Mouse (Mus musculus) heart, embryonic 15.5 days (tissue): Measurements from ENCODE around the gene Csnk1e. TPM values are rescaled to one million over a fixed set of nuclear protein-coding genes. Genes with fewer than 3 reads are reported as not detected.

ENCODE experiments used
- ATAC-seq: fragments of 200-750 bp; cut with Nextera tagmentation; replicated peaks from 2 replicates; pipeline ENCODE4 v1.8.0; 2017; ENCODE audit warnings: low read depth, moderate TSS enrichment; ENCODE audit not compliant: insufficient number of reproducible peaks, insufficient read depth, low FRiP score
- H3K27ac ChIP-seq: fragments of 300-500 bp; sonication (generic); 2 replicates; pipeline ENCODE4 v1.5.1; 2015; ENCODE audit warnings: mild to moderate bottlenecking, inconsistent platforms
- H3K27me3 ChIP-seq: fragments of 300-500 bp; sonication (generic); 2 replicates; pipeline ENCODE4 v1.6.1; 2015; ENCODE audit warnings: inconsistent platforms
- H3K36me3 ChIP-seq: fragments of 300-500 bp; sonication (generic); 2 replicates; pipeline ENCODE4 v1.6.1; 2015; ENCODE audit warnings: mild to moderate bottlenecking, inconsistent platforms
- H3K4me1 ChIP-seq: fragments of 300-500 bp; sonication (generic); replicated peaks from 2 replicates; pipeline ENCODE4 v1.6.1; 2015; ENCODE audit warnings: inconsistent platforms
- H3K4me2 ChIP-seq: fragments of 300-500 bp; sonication (generic); 2 replicates; pipeline ENCODE4 v1.6.1; 2015; ENCODE audit warnings: inconsistent platforms, mild to moderate bottlenecking, moderate library complexity
- H3K4me3 ChIP-seq: fragments of 300-500 bp; sonication (generic); 2 replicates; pipeline ENCODE4 v1.5.1; 2015; ENCODE audit warnings: mild to moderate bottlenecking, inconsistent platforms
- H3K9ac ChIP-seq: fragments of 300-500 bp; sonication (generic); 2 replicates; pipeline ENCODE4 v1.6.1; 2015; ENCODE audit warnings: mild to moderate bottlenecking, inconsistent platforms
- H3K9me3 ChIP-seq: fragments of 300-500 bp; sonication (generic); replicated peaks from 2 replicates; pipeline ENCODE4 v1.6.1; 2016; ENCODE audit warnings: inconsistent platforms
- WGBS: fragments of 180-500 bp; shearing (Covaris S2); methylation state at CpG from one replicate; pipeline ENCODE4 v1.1.7; 2015; ENCODE audit warnings: mixed read lengths; 5-methylcytosine and 5-hydroxymethylcytosine counted together
- polyA plus RNA-seq: library from polyadenylated mRNA; unstranded; fragments of >200 nt; fragmentation: Nextera tagmentation; extraction: Ambion mirVana; gene quantifications from 2 replicates; pipeline ENCODE4 v1.2.1, GENCODE M21; 2015

Csnk1e gene
- polyA plus RNA-seq, 1 experiment from 2014 or later: 74.9 TPM

GRCm38 (mm10) chr15:79442961-79443518, 12.3 kb downstream of the Csnk1e start:
- WGBS: 82% methylated on average over 9 of the region's 9 CpGs
- no peak for ATAC-seq
- no peak overlapping the region for H3K9ac ChIP-seq
- H3K27me3 ChIP-seq: no peaks in the 10 kb centered on the region
- 0 out of 2 replicates have a peak, but pooled peaks cover 4% of the 10 kb centered on the region for H3K36me3 ChIP-seq
- H3K4me1 ChIP-seq: peaks cover 51% of the 10 kb centered on the region
- no peaks in the 10 kb centered on the region for H3K9me3 ChIP-seq
- peak overlapping the region; percentile 70; the same call in 1 of the 2 replicates for H3K4me2 ChIP-seq
- no peak overlapping the region for H3K27ac ChIP-seq
- no peak overlapping the region for H3K4me3 ChIP-seq

GRCm38 (mm10) chr15:79442257-79442611, 13.1 kb downstream of the Csnk1e start:
- 5% methylated on average over 6 of the region's 6 CpGs for whole genome bisulfite sequencing
- H3K27me3 ChIP-seq: no peaks in the 10 kb centered on the region
- H3K4me1 ChIP-seq: peaks cover 59% of the 10 kb centered on the region
- peak overlapping the region; percentile 97 for H3K9ac ChIP-seq
- 0 out of 2 replicates have a peak, but pooled peaks have one; percentile 3 for ATAC-seq
- no peaks in the 10 kb centered on the region for H3K9me3 ChIP-seq
- H3K36me3 ChIP-seq: peaks cover 11% of the 10 kb centered on the region; the same call in 1 of the 2 replicates
- H3K4me3 ChIP-seq: peak overlapping the region; percentile 93
- peak overlapping the region; percentile 70 for H3K4me2 ChIP-seq
- H3K27ac ChIP-seq: peak overlapping the region; percentile 97

GRCm38 (mm10) chr15:79441331-79442256, 13.8 kb downstream of the Csnk1e start:
- no peaks in the 10 kb centered on the region for H3K9me3 ChIP-seq
- 0% methylated on average over 77 of the region's 107 CpGs for WGBS

GRCm38 (mm10) chr15:79440651-79441330, 14.6 kb downstream of the Csnk1e start:
- Histone ChIP-seq H3K9me3 (no peaks in the 10 kb centered on the region), H3K4me1 (peaks cover 71% of the 10 kb centered on the region), H3K27me3 (no peaks in the 10 kb centered on the region), H3K27ac (peak overlapping the region; percentile 97), H3K36me3 (peaks cover 12% of the 10 kb centered on the region; the same call in 1 of the 2 replicates), H3K9ac (peak overlapping the region; percentile 97), H3K4me3 (peak overlapping the region; percentile 93), H3K4me2 (peak overlapping the region; percentile 70)
- 22% methylated on average over 11 of the region's 11 CpGs for WGBS
- no peak for ATAC-seq

More at GRCm38 (mm10) chr15:79441331-79442256, 13.8 kb downstream of the Csnk1e start:
- Histone ChIP-seq H3K4me3 (peak overlapping the region; percentile 93), H3K27me3 (no peaks in the 10 kb centered on the region), H3K27ac (peak overlapping the region; percentile 97), H3K4me2 (peak overlapping the region; percentile 70), H3K9ac (peak overlapping the region; percentile 97), H3K4me1 (peaks cover 65% of the 10 kb centered on the region), H3K36me3 (peaks cover 12% of the 10 kb centered on the region; the same call in 1 of the 2 replicates)
- peak; percentile 61 for ATAC-seq

- no peak for ATAC-seq
- H3K27me3 ChIP-seq: no peaks in the 10 kb centered on the region
- H3K36me3 ChIP-seq: peaks cover 12% of the 10 kb centered on the region; the same call in 1 of the 2 replicates
- peak overlapping the region; percentile 97 for H3K27ac ChIP-seq
- H3K4me3 ChIP-seq: peak overlapping the region; percentile 93
- 58% methylated on average over 4 of the region's 4 CpGs for WGBS
- no peaks in the 10 kb centered on the region for H3K9me3 ChIP-seq
- peak overlapping the region; percentile 70 for H3K4me2 ChIP-seq
- peak overlapping the region; percentile 97; the same call in 1 of the 2 replicates for H3K9ac ChIP-seq
- H3K4me1 ChIP-seq: peaks cover 76% of the 10 kb centered on the region
Measured at GRCm38 (mm10) chr15:79440223-79440622, 15.1 kb downstream of the Csnk1e start.

- Histone ChIP-seq H3K36me3 (peaks cover 18% of the 10 kb centered on the region; the same call in 1 of the 2 replicates), H3K27ac (peak overlapping the region; percentile 54; the same call in 1 of the 2 replicates), H3K4me3 (no peak overlapping the region), H3K9me3 (no peaks in the 10 kb centered on the region), H3K4me2 (peak overlapping the region; percentile 70), H3K9ac (0 out of 2 replicates have a peak overlapping the region, but pooled peaks have one; percentile 32), H3K4me1 (peaks cover 84% of the 10 kb centered on the region), H3K27me3 (no peaks in the 10 kb centered on the region)
- 60% methylated on average over 4 of the region's 4 CpGs for WGBS
- ATAC-seq: no peak
Measured at GRCm38 (mm10) chr15:79439386-79439785, 16.0 kb downstream of the Csnk1e start.

GRCm38 (mm10) chr15:79438816-79439215, 16.6 kb downstream of the Csnk1e start:
- peaks cover 23% of the 10 kb centered on the region; the same call in 1 of the 2 replicates for H3K36me3 ChIP-seq
- H3K4me2 ChIP-seq: peak overlapping the region; percentile 30
- H3K9me3 ChIP-seq: no peaks in the 10 kb centered on the region
- no peaks in the 10 kb centered on the region for H3K27me3 ChIP-seq
- H3K4me1 ChIP-seq: peaks cover 86% of the 10 kb centered on the region
- peak overlapping the region; percentile 54 for H3K27ac ChIP-seq
- peak overlapping the region; percentile 32; the same call in 1 of the 2 replicates for H3K9ac ChIP-seq
- no peak for ATAC-seq
- H3K4me3 ChIP-seq: no peak overlapping the region
- WGBS: 57% methylated on average over 8 of the region's 8 CpGs

GRCm38 (mm10) chr15:79438209-79438810, 17.1 kb downstream of the Csnk1e start:
- no peak overlapping the region for H3K4me3 ChIP-seq
- no peaks in the 10 kb centered on the region for H3K9me3 ChIP-seq
- H3K36me3 ChIP-seq: peaks cover 23% of the 10 kb centered on the region; the same call in 1 of the 2 replicates
- H3K9ac ChIP-seq: peak overlapping the region; percentile 18; the same call in 1 of the 2 replicates
- H3K27me3 ChIP-seq: no peaks in the 10 kb centered on the region
- H3K27ac ChIP-seq: peak overlapping the region; percentile 54
- ATAC-seq: no peak
- H3K4me2 ChIP-seq: peak overlapping the region; percentile 30
- peaks cover 89% of the 10 kb centered on the region for H3K4me1 ChIP-seq
- 37% methylated on average over 6 of the region's 6 CpGs for whole genome bisulfite sequencing

- no peak for ATAC-seq
- WGBS: 71% methylated on average over 12 of the region's 12 CpGs
- H3K9ac ChIP-seq: no peak overlapping the region
- H3K9me3 ChIP-seq: no peaks in the 10 kb centered on the region
- H3K27ac ChIP-seq: peak overlapping the region; percentile 94
- H3K4me2 ChIP-seq: no peak overlapping the region
- H3K4me1 ChIP-seq: peaks cover 89% of the 10 kb centered on the region
- peaks cover 23% of the 10 kb centered on the region; the same call in 1 of the 2 replicates for H3K36me3 ChIP-seq
- H3K4me3 ChIP-seq: no peak overlapping the region
- H3K27me3 ChIP-seq: no peaks in the 10 kb centered on the region
Measured at GRCm38 (mm10) chr15:79437541-79438208, 17.7 kb downstream of the Csnk1e start.

- 44% methylated on average over 7 of the region's 7 CpGs for WGBS
- Histone ChIP-seq H3K9ac (0 out of 2 replicates have a peak overlapping the region, but pooled peaks have one; percentile 5), H3K4me3 (no peak overlapping the region), H3K27me3 (no peaks in the 10 kb centered on the region), H3K4me2 (peak overlapping the region; percentile 5; the same call in 1 of the 2 replicates), H3K27ac (peak overlapping the region; percentile 94), H3K4me1 (peaks cover 92% of the 10 kb centered on the region), H3K36me3 (peaks cover 23% of the 10 kb centered on the region; the same call in 1 of the 2 replicates), H3K9me3 (no peaks in the 10 kb centered on the region)
- ATAC-seq: no peak
Measured at GRCm38 (mm10) chr15:79436481-79436921, 18.9 kb downstream of the Csnk1e start.
